Mouse (Mus musculus): Measurements from ENCODE around the gene Smndc1. TPM values are rescaled to one million over a fixed set of nuclear protein-coding genes. Genes with fewer than 3 reads are reported as not detected.
"Not testable (repeated sequence)": the region's sequence is repeated elsewhere in the genome, so short reads cannot be mapped to it uniquely, and the experiment has no call there.

The Smndc1 gene
- polyA plus RNA-seq, 1 experiment: 77.6 TPM

- no peak overlapping the region for H3K27ac ChIP-seq (ENCODE audit: insufficient read depth, low read length)
- H3K9me3 ChIP-seq (replicated peaks; ENCODE audit: control insufficient read depth, insufficient read depth, low read length, poor library complexity, severe bottlenecking): no peaks in the 10 kb centered on the region
- no peaks in the 10 kb centered on the region for H3K36me3 ChIP-seq (ENCODE audit: control insufficient read depth, insufficient read depth, low read length, poor library complexity, severe bottlenecking)
- TF ChIP-seq EP300 (IDR thresholded peaks at IDR 0.05; ENCODE audit: insufficient read depth, low read depth, low read length): no peak
- TF ChIP-seq CTCF (IDR thresholded peaks at IDR 0.05; ENCODE audit: low read depth, low read length): peak; percentile 45
- H3K9ac ChIP-seq (ENCODE audit: low read depth, poor library complexity, severe bottlenecking): no peak overlapping the region
- no peaks in the 10 kb centered on the region for H3K4me1 ChIP-seq (ENCODE audit: control insufficient read depth, insufficient read depth, low read length)
- 0 out of 2 replicates have a peak overlapping the region, but pooled peaks have one; percentile 6 for H3K4me3 ChIP-seq (ENCODE audit: low read depth, low read length)
- H3K27me3 ChIP-seq (ENCODE audit: control insufficient read depth, insufficient read depth, low read length, poor library complexity, severe bottlenecking): no peaks in the 10 kb centered on the region
These were observed 12.5 kb upstream of the Smndc1 start for GRCm38 (mm10) chr19:53402741-53403432.

- H3K27me3 ChIP-seq (ENCODE audit: control insufficient read depth, insufficient read depth, low read length, poor library complexity, severe bottlenecking): no peaks in the 10 kb centered on the region
- H3K9ac ChIP-seq (ENCODE audit: low read depth, poor library complexity, severe bottlenecking): no peak overlapping the region
- no peaks in the 10 kb centered on the region for H3K4me1 ChIP-seq (ENCODE audit: control insufficient read depth, insufficient read depth, low read length)
- no peaks in the 10 kb centered on the region for H3K36me3 ChIP-seq (ENCODE audit: control insufficient read depth, insufficient read depth, low read length, poor library complexity, severe bottlenecking)
- H3K9me3 ChIP-seq (replicated peaks; ENCODE audit: control insufficient read depth, insufficient read depth, low read length, poor library complexity, severe bottlenecking): no peaks in the 10 kb centered on the region
- H3K4me3 ChIP-seq (ENCODE audit: low read depth, low read length): no peak overlapping the region
- TF ChIP-seq CTCF (IDR thresholded peaks at IDR 0.05; ENCODE audit: low read depth, low read length) (no peak), POLR2A (IDR thresholded peaks at IDR 0.05; ENCODE audit: insufficient read depth, low read length) (no peak), EP300 (IDR thresholded peaks at IDR 0.05; ENCODE audit: insufficient read depth, low read depth, low read length) (no peak)
- no peak overlapping the region for H3K27ac ChIP-seq (ENCODE audit: insufficient read depth, low read length)
These were observed 10.1 kb upstream of the Smndc1 start for GRCm38 (mm10) chr19:53400332-53401110.

GRCm38 (mm10) chr19:53399213-53399612 is 8.8 kb upstream of the Smndc1 start:
- Histone ChIP-seq H3K4me1 (ENCODE audit: control insufficient read depth, insufficient read depth, low read length) (no peaks in the 10 kb centered on the region), H3K27ac (ENCODE audit: insufficient read depth, low read length) (no peak overlapping the region), H3K36me3 (ENCODE audit: control insufficient read depth, insufficient read depth, low read length, poor library complexity, severe bottlenecking) (no peaks in the 10 kb centered on the region), H3K9me3 (replicated peaks; ENCODE audit: control insufficient read depth, insufficient read depth, low read length, poor library complexity, severe bottlenecking) (no peaks in the 10 kb centered on the region), H3K9ac (ENCODE audit: low read depth, poor library complexity, severe bottlenecking) (no peak overlapping the region), H3K4me3 (ENCODE audit: low read depth, low read length) (no peak overlapping the region), H3K27me3 (ENCODE audit: control insufficient read depth, insufficient read depth, low read length, poor library complexity, severe bottlenecking) (no peaks in the 10 kb centered on the region)
- TF ChIP-seq POLR2A (IDR thresholded peaks at IDR 0.05; ENCODE audit: insufficient read depth, low read length): no peak
- no peak for TF ChIP-seq EP300 (IDR thresholded peaks at IDR 0.05; ENCODE audit: insufficient read depth, low read depth, low read length)
- no peak for TF ChIP-seq CTCF (IDR thresholded peaks at IDR 0.05; ENCODE audit: low read depth, low read length)

- H3K9ac ChIP-seq (ENCODE audit: low read depth, poor library complexity, severe bottlenecking): no peak overlapping the region
- H3K27ac ChIP-seq (ENCODE audit: insufficient read depth, low read length): no peak overlapping the region
- no peaks in the 10 kb centered on the region for H3K4me1 ChIP-seq (ENCODE audit: control insufficient read depth, insufficient read depth, low read length)
- no peak overlapping the region for H3K4me3 ChIP-seq (ENCODE audit: low read depth, low read length)
- no peak for TF ChIP-seq CTCF (IDR thresholded peaks at IDR 0.05; ENCODE audit: low read depth, low read length)
- TF ChIP-seq POLR2A (IDR thresholded peaks at IDR 0.05; ENCODE audit: insufficient read depth, low read length): no peak
- no peak for TF ChIP-seq EP300 (IDR thresholded peaks at IDR 0.05; ENCODE audit: insufficient read depth, low read depth, low read length)
- H3K9me3 ChIP-seq (replicated peaks; ENCODE audit: control insufficient read depth, insufficient read depth, low read length, poor library complexity, severe bottlenecking): no peaks in the 10 kb centered on the region
- no peaks in the 10 kb centered on the region for H3K36me3 ChIP-seq (ENCODE audit: control insufficient read depth, insufficient read depth, low read length, poor library complexity, severe bottlenecking)
- H3K27me3 ChIP-seq (ENCODE audit: control insufficient read depth, insufficient read depth, low read length, poor library complexity, severe bottlenecking): no peaks in the 10 kb centered on the region
These were observed 7.3 kb upstream of the Smndc1 start for GRCm38 (mm10) chr19:53397451-53398233.

GRCm38 (mm10) chr19:53395805-53396204 is 5.4 kb upstream of the Smndc1 start:
- H3K4me3 ChIP-seq (ENCODE audit: low read depth, low read length); H3K27ac ChIP-seq (ENCODE audit: insufficient read depth, low read length); H3K4me1 ChIP-seq (ENCODE audit: control insufficient read depth, insufficient read depth, low read length); H3K36me3 ChIP-seq (ENCODE audit: control insufficient read depth, insufficient read depth, low read length, poor library complexity, severe bottlenecking); H3K9ac ChIP-seq (ENCODE audit: low read depth, poor library complexity, severe bottlenecking); H3K9me3 ChIP-seq (replicated peaks; ENCODE audit: control insufficient read depth, insufficient read depth, low read length, poor library complexity, severe bottlenecking); H3K27me3 ChIP-seq (ENCODE audit: control insufficient read depth, insufficient read depth, low read length, poor library complexity, severe bottlenecking): not testable (repeated sequence)

GRCm38 (mm10) chr19:53394956-53395355 is 4.6 kb upstream of the Smndc1 start:
- H3K9me3 ChIP-seq (replicated peaks; ENCODE audit: control insufficient read depth, insufficient read depth, low read length, poor library complexity, severe bottlenecking); H3K36me3 ChIP-seq (ENCODE audit: control insufficient read depth, insufficient read depth, low read length, poor library complexity, severe bottlenecking); H3K9ac ChIP-seq (ENCODE audit: low read depth, poor library complexity, severe bottlenecking); H3K27ac ChIP-seq (ENCODE audit: insufficient read depth, low read length); H3K4me3 ChIP-seq (ENCODE audit: low read depth, low read length); H3K27me3 ChIP-seq (ENCODE audit: control insufficient read depth, insufficient read depth, low read length, poor library complexity, severe bottlenecking); H3K4me1 ChIP-seq (ENCODE audit: control insufficient read depth, insufficient read depth, low read length): not testable (repeated sequence)

Data from ES-Bruce4 (cell line).